Mouse (Mus musculus): ENCODE measurements at regions not wholly inside any gene's neighbourhood (a gene's known extent, or its start where the extent isn't known, plus 50 kb on each side); places are given as distances from the start of the nearest gene placed in this dataset.
A peak's percentile ranks its signal among the peaks of the same experiment; 100 is the strongest.

GRCm38 (mm10) chr9:43440959-43441510, 130.4 kb downstream of the Trim29 start:
- 67% methylated on average over 5 of the region's 5 CpGs for WGBS
- H3K36me3 ChIP-seq, result no peaks in the 10 kb centered on the region
- H3K4me3 ChIP-seq, result no peak overlapping the region
- H3K9ac ChIP-seq, result no peak overlapping the region
- H3K4me1 ChIP-seq, result no peaks in the 10 kb centered on the region
- H3K27me3 ChIP-seq, result no peaks in the 10 kb centered on the region; the same call in 1 of the 2 replicates
- H3K9me3 ChIP-seq, result no peaks in the 10 kb centered on the region
- no peak overlapping the region for H3K4me2 ChIP-seq (replicated peaks)
- ATAC-seq (ENCODE audit: insufficient number of reproducible peaks, insufficient read depth, low FRiP score, low TSS enrichment), result no peak
- H3K27ac ChIP-seq, result no peak overlapping the region

GRCm38 (mm10) chr9:43445491-43445890, 134.8 kb downstream of the Trim29 start:
- no peak overlapping the region for H3K4me2 ChIP-seq (replicated peaks)
- H3K4me1 ChIP-seq, result no peaks in the 10 kb centered on the region
- no peak overlapping the region for H3K9ac ChIP-seq
- no peaks in the 10 kb centered on the region for H3K9me3 ChIP-seq
- ATAC-seq (ENCODE audit: insufficient number of reproducible peaks, insufficient read depth, low FRiP score, low TSS enrichment), result no peak
- H3K4me3 ChIP-seq, result no peak overlapping the region
- H3K36me3 ChIP-seq, result no peaks in the 10 kb centered on the region
- 84% methylated on average over 1 of the region's 1 CpGs for WGBS
- H3K27ac ChIP-seq, result no peak overlapping the region
- no peaks in the 10 kb centered on the region; the same call in 1 of the 2 replicates for H3K27me3 ChIP-seq

DNA sequence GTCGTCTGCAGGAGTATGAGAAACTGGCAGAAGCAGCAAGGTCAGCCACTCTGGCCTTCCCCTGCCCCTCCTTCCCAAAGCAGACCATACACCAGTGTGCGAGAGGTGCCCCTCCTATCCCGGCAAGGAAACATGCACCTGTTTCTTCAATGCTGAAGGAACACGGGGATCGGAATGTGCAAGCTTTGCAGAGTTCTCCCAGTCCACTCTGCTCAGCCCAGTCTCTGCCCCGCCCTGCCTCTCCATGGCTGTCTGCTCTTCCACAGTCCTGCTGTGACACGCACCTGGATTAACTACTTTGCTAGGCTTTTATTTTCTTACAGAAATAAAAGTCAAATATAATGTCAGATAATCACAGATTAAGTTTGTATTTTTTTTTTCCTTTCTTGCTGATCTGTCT, 136.7 kb downstream of the Trim29 start:
- peaks cover 8% of the 10 kb centered on the region for H3K27me3 ChIP-seq
- no peak for ATAC-seq (ENCODE audit: insufficient number of reproducible peaks, insufficient read depth, low FRiP score, low TSS enrichment)
- no peaks in the 10 kb centered on the region for H3K36me3 ChIP-seq
- 62% methylated on average over 7 of the region's 7 CpGs for WGBS
- H3K4me1 ChIP-seq, result no peaks in the 10 kb centered on the region
- H3K9me3 ChIP-seq, result no peaks in the 10 kb centered on the region
- no peak overlapping the region for H3K27ac ChIP-seq
- no peak overlapping the region for H3K4me2 ChIP-seq (replicated peaks)
- H3K9ac ChIP-seq, result no peak overlapping the region
- no peak overlapping the region for H3K4me3 ChIP-seq

- Histone ChIP-seq H3K27me3 (peaks cover 24% of the 10 kb centered on the region), H3K4me2 (replicated peaks) (no peak overlapping the region), H3K9me3 (no peaks in the 10 kb centered on the region), H3K27ac (no peak overlapping the region), H3K4me1 (0 out of 2 replicates have a peak, but pooled peaks cover 2% of the 10 kb centered on the region), H3K9ac (no peak overlapping the region), H3K4me3 (no peak overlapping the region), H3K36me3 (no peaks in the 10 kb centered on the region)
- no peak for ATAC-seq (ENCODE audit: insufficient number of reproducible peaks, insufficient read depth, low FRiP score, low TSS enrichment)
- 67% methylated on average over 5 of the region's 5 CpGs for WGBS
Measured at GRCm38 (mm10) chr9:43448981-43449380, 138.3 kb downstream of the Trim29 start.

GRCm38 (mm10) chr9:43453953-43454582, 143.4 kb downstream of the Trim29 start:
- H3K27me3 ChIP-seq, result peaks cover 45% of the 10 kb centered on the region
- no peaks in the 10 kb centered on the region for H3K9me3 ChIP-seq
- no peak overlapping the region for H3K9ac ChIP-seq
- peak overlapping the region; percentile 23 for H3K4me2 ChIP-seq (replicated peaks)
- ATAC-seq (ENCODE audit: insufficient number of reproducible peaks, insufficient read depth, low FRiP score, low TSS enrichment), result no peak
- no peak overlapping the region for H3K4me3 ChIP-seq
- H3K27ac ChIP-seq, result no peak overlapping the region
- WGBS, result 3% methylated on average over 14 of the region's 14 CpGs
- H3K36me3 ChIP-seq, result no peaks in the 10 kb centered on the region
- 0 out of 2 replicates have a peak, but pooled peaks cover 5% of the 10 kb centered on the region for H3K4me1 ChIP-seq

DNA sequence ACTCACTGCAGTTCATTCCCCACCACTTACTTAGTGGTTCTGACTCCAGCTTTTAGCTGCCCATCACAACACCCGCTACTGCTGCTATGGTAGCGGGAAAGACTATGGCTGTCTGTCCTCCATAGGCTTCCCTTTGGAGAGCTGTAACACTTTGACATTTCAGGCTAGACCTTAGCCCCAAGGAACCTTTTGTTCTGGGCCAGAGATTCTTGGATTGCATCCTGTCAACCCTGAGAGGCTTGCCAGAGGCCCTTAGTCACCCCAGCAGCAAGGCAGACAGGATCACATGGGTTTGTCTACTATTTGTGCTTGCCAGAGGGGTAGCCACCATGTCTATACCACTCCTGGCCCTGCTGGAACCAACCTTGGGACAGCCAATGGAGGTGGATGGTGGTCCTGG, 147.1 kb downstream of the Trim29 start:
- H3K27me3 ChIP-seq, result peaks cover 33% of the 10 kb centered on the region
- ATAC-seq (ENCODE audit: insufficient number of reproducible peaks, insufficient read depth, low FRiP score, low TSS enrichment), result no peak
- no peak overlapping the region for H3K4me2 ChIP-seq (replicated peaks)
- no peaks in the 10 kb centered on the region for H3K36me3 ChIP-seq
- H3K27ac ChIP-seq, result no peak overlapping the region
- H3K9me3 ChIP-seq, result no peaks in the 10 kb centered on the region
- 0 out of 2 replicates have a peak, but pooled peaks cover 5% of the 10 kb centered on the region for H3K4me1 ChIP-seq
- no peak overlapping the region for H3K9ac ChIP-seq
- H3K4me3 ChIP-seq, result no peak overlapping the region
- WGBS, result 92% methylated on average over 2 of the region's 2 CpGs

DNA sequence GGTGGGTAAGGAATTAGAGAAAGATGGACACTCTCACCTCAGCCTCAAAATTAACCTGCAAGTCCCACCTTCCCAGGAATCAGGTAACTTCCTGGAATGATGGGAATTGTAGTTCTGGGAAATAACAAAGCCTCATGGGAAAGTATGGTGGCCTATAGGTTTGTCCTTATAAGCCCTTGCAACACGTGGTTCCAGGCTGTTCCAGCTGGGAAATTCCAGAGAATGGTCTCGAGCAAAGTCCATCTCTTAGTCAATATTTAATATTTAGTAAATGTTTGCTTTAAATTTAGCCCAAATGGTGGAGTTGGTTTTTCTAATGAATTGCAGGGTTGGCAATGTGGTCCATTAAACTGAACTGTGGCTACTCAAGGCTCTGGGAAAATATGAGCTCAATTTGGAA, 150.5 kb downstream of the Trim29 start:
- Histone ChIP-seq H3K9ac (no peak overlapping the region), H3K4me1 (no peaks in the 10 kb centered on the region), H3K4me2 (replicated peaks) (no peak overlapping the region), H3K4me3 (no peak overlapping the region), H3K9me3 (no peaks in the 10 kb centered on the region), H3K36me3 (no peaks in the 10 kb centered on the region), H3K27ac (no peak overlapping the region), H3K27me3 (0 out of 2 replicates have a peak, but pooled peaks cover 2% of the 10 kb centered on the region)
- WGBS, result 56% methylated on average over 2 of the region's 2 CpGs
- ATAC-seq (ENCODE audit: insufficient number of reproducible peaks, insufficient read depth, low FRiP score, low TSS enrichment), result no peak

DNA sequence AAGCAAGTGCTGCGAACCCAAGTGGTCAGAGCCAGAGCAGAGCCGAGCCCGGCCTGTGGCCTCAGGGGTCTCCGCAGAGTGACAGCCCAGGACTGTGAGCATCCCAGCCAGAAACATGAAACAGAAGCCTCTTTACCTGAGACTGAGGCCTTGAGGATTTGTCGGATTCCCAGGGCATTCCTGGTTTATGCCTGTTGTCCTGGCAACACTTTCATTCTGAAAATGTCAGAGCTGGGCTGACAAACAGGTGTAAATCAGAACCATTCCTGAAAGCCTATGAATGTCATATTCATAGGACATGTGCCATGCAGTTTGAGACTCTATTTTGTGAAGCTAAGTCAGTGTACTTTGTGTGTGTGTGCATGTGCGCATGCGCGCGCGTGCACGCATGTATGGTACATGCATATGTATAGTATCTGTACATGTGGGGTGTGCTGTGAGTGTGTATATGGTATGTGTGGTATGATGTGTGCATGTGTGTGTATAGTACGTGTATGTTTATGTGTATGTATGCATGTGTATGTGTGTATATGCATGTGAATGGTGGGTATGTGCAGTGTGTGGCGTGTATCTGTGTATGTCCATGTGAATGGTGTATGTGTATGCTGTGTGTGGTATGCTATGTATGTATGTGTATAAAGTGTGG, 152.9 kb downstream of the Trim29 start:
- H3K36me3 ChIP-seq, result no peaks in the 10 kb centered on the region
- H3K4me1 ChIP-seq, result no peaks in the 10 kb centered on the region
- H3K27me3 ChIP-seq, result no peaks in the 10 kb centered on the region
- no peak overlapping the region for H3K9ac ChIP-seq
- no peak overlapping the region for H3K4me3 ChIP-seq
- H3K4me2 ChIP-seq (replicated peaks), result no peak overlapping the region
- H3K9me3 ChIP-seq, result no peaks in the 10 kb centered on the region
- no peak for ATAC-seq (ENCODE audit: insufficient number of reproducible peaks, insufficient read depth, low FRiP score, low TSS enrichment)
- 85% methylated on average over 13 of the region's 13 CpGs for WGBS
- H3K27ac ChIP-seq, result no peak overlapping the region

DNA sequence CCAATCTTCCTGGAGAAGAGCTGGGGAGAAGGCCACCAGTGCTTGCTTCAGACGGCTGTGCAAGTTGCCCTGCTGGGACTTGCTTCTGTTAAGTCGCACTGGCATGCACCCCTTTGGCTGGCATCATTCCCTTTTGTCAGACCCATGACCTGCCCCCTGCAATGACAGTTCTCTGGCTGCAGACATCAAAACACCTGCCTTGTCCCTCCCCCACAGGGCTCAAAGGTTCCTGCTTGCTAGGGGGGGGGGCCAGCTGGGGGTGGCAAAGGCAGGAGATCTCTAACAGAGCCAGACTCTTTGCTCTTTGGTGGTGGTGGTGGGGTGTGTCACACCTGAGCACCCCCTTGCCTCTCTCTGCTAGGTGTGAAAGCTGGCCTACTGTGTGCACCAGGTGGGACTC, 154.5 kb downstream of the Trim29 start:
- WGBS, result 45% methylated on average over 2 of the region's 2 CpGs
- no peak overlapping the region for H3K4me3 ChIP-seq
- H3K4me1 ChIP-seq, result no peaks in the 10 kb centered on the region
- no peak overlapping the region for H3K9ac ChIP-seq
- no peaks in the 10 kb centered on the region for H3K27me3 ChIP-seq
- no peak overlapping the region for H3K4me2 ChIP-seq (replicated peaks)
- no peak overlapping the region for H3K27ac ChIP-seq
- no peaks in the 10 kb centered on the region for H3K36me3 ChIP-seq
- no peaks in the 10 kb centered on the region for H3K9me3 ChIP-seq
- ATAC-seq (ENCODE audit: insufficient number of reproducible peaks, insufficient read depth, low FRiP score, low TSS enrichment), result no peak

GRCm38 (mm10) chr9:43465731-43466330, 155.2 kb downstream of the Trim29 start:
- ATAC-seq (ENCODE audit: insufficient number of reproducible peaks, insufficient read depth, low FRiP score, low TSS enrichment), result no peak
- 70% methylated on average over 8 of the region's 8 CpGs for WGBS
- no peaks in the 10 kb centered on the region for H3K27me3 ChIP-seq
- H3K4me3 ChIP-seq, result no peak overlapping the region
- H3K9me3 ChIP-seq, result no peaks in the 10 kb centered on the region
- no peaks in the 10 kb centered on the region for H3K4me1 ChIP-seq
- H3K9ac ChIP-seq, result no peak overlapping the region
- H3K27ac ChIP-seq, result no peak overlapping the region
- no peak overlapping the region for H3K4me2 ChIP-seq (replicated peaks)
- no peaks in the 10 kb centered on the region for H3K36me3 ChIP-seq

DNA sequence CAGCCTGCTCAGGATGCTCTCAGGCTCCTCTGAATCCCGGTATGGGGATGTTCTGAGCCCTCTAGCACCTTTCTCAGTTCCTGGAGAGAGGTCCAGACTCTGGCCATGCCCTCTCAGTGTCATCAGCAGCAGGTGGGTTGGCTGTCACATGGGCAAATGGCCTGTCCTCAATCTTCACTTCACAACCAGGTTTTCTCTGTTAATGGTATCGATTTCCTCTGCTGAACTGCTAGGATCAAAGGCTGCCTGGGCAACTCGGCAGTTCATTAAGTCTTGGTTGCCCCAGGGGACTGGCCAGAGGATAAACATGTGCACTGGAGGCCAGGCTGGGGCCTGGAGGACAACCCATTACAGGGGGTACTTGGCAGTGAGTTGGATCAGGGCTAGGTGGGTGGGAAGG, 156.2 kb downstream of the Trim29 start:
- 33% methylated on average over 3 of the region's 3 CpGs for WGBS
- Histone ChIP-seq H3K9me3 (no peaks in the 10 kb centered on the region), H3K36me3 (no peaks in the 10 kb centered on the region), H3K4me1 (no peaks in the 10 kb centered on the region), H3K9ac (no peak overlapping the region), H3K4me3 (no peak overlapping the region), H3K27ac (no peak overlapping the region), H3K27me3 (no peaks in the 10 kb centered on the region), H3K4me2 (replicated peaks) (no peak overlapping the region)
- ATAC-seq (ENCODE audit: insufficient number of reproducible peaks, insufficient read depth, low FRiP score, low TSS enrichment), result no peak

DNA sequence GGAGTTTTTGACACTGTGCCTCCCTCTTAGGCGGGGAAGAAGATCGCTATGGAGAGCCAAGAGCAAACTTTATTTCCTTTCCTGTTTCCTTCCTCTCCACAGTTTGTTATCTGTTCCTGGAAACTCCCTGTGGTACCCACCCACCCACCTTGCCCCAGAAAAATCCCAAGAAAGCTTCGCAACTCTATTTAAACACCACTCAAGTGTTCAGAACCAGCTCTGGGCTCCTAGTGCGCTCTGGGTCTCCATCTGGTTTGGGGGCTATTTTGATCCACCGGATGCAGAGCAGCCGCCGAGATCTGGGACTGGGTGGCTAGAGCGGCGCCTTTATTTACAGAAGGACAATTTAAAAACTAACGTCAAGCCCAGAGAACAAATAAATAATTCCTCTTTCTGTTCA, 158.6 kb downstream of the Trim29 start:
- no peak overlapping the region for H3K4me2 ChIP-seq (replicated peaks)
- ATAC-seq (ENCODE audit: insufficient number of reproducible peaks, insufficient read depth, low FRiP score, low TSS enrichment), result no peak
- no peak overlapping the region for H3K4me3 ChIP-seq
- H3K27me3 ChIP-seq, result no peaks in the 10 kb centered on the region; the same call in 1 of the 2 replicates
- 0 out of 2 replicates have a peak, but pooled peaks cover 4% of the 10 kb centered on the region for H3K4me1 ChIP-seq
- no peaks in the 10 kb centered on the region for H3K36me3 ChIP-seq
- no peak overlapping the region for H3K27ac ChIP-seq
- no peaks in the 10 kb centered on the region for H3K9me3 ChIP-seq
- no peak overlapping the region for H3K9ac ChIP-seq
- 79% methylated on average over 10 of the region's 10 CpGs for WGBS

Measured in embryonic facial prominence, embryonic 12.5 days (tissue).